Mouse (Mus musculus): ENCODE measurements around the gene 1700001L19Rik. TPM values are rescaled to one million over a fixed set of nuclear protein-coding genes. Genes with fewer than 3 reads are reported as not detected.
"Not testable (repeated sequence)": the region's sequence is repeated elsewhere in the genome, so short reads cannot be mapped to it uniquely, and the experiment has no call there.

Gene 1700001L19Rik
- polyA plus RNA-seq (2016; fragmentation: Nextera tagmentation; extraction: Ambion mirVana), result 0.34 and 0.95 TPM in 2 replicates

DNA sequence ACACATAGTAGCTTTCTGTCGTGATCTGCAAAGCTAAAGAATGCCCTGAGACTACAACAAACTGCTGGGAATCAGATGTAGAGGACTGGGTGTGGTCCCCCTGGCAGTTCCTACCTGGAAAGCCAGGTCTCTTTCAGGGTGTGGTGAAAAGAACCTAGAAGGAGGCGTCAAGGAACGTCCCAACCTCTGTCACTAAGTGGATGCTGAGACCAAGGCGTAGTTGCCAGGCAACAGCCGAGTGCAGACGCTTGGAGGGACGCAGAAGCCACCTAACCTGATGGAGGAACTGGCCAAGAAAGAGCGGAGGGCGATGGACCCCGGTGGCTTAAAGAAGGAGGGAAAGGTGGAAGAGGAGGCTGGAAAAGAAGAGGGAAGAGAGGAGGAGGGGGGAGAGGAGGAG, at the start of gene 1700001L19Rik:
TSS of gene 1700001L19Rik (plus strand) at position 223 of the 400 bp plus-strand sequence.
- no peak for DNase-seq (ENCODE audit: low spot score)
- WGBS, result 10% methylated on average over 10 of the region's 10 CpGs
- H3K4me3 ChIP-seq, result peak within 1 kb of the TSS; percentile 41

GRCm38 (mm10) chr13:68553391-68553790, 43.8 kb upstream of the 1700001L19Rik start:
- H3K4me1 ChIP-seq; H3K27ac ChIP-seq; H3K9me3 ChIP-seq (replicated peaks); H3K27me3 ChIP-seq (ENCODE audit: low read depth, poor library complexity, severe bottlenecking); H3K4me3 ChIP-seq; H3K36me3 ChIP-seq: not testable (repeated sequence)
- WGBS, result 31% methylated on average over 4 of the region's 6 CpGs
- peak; percentile 35 for DNase-seq (ENCODE audit: low spot score)

More for the DNA sequence above, at the start of gene 1700001L19Rik:
- peaks cover 6% of the 10 kb centered on the region; the same call in 1 of the 2 replicates for H3K27me3 ChIP-seq (ENCODE audit: low read depth, poor library complexity, severe bottlenecking)
- H3K9me3 ChIP-seq (replicated peaks), result no peaks in the 10 kb centered on the region
- H3K4me1 ChIP-seq, result peaks cover 10% of the 10 kb centered on the region
- peaks cover 21% of the 10 kb centered on the region for H3K36me3 ChIP-seq
- no peak within 1 kb of the TSS for H3K27ac ChIP-seq

DNA sequence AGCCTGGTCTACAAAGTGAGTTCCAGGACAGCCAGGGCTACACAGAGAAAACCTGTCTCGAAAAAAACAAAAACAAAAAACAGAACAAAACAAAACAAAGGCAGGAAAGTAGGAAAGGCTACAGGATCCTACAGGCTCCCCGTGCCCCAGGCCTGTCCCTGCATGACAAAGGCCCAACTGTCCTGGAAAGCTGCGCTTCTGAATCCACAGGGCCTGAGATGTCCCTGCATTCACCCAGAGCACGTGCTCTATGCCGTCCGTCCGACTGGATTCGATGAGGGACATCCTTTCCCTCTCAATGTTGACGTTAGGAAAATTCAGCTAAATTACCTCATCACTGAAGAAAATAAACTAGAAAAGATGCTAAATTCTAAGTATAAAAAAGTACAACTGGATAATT, 29.1 kb upstream of the 1700001L19Rik start:
- 96% methylated on average over 9 of the region's 9 CpGs for WGBS
- Histone ChIP-seq H3K27me3 (ENCODE audit: low read depth, poor library complexity, severe bottlenecking) (no peaks in the 10 kb centered on the region), H3K36me3 (peaks cover 93% of the 10 kb centered on the region), H3K4me1 (peaks cover 5% of the 10 kb centered on the region), H3K27ac (no peak overlapping the region), H3K9me3 (replicated peaks) (no peaks in the 10 kb centered on the region), H3K4me3 (no peak overlapping the region)
- no peak for DNase-seq (ENCODE audit: low spot score)

GRCm38 (mm10) chr13:68568548-68568947, 28.7 kb upstream of the 1700001L19Rik start:
- no peaks in the 10 kb centered on the region for H3K9me3 ChIP-seq (replicated peaks)
- H3K4me1 ChIP-seq, result peaks cover 10% of the 10 kb centered on the region
- no peak for DNase-seq (ENCODE audit: low spot score)
- H3K27me3 ChIP-seq (ENCODE audit: low read depth, poor library complexity, severe bottlenecking), result no peaks in the 10 kb centered on the region
- H3K27ac ChIP-seq, result no peak overlapping the region
- H3K4me3 ChIP-seq, result no peak overlapping the region
- peaks cover 93% of the 10 kb centered on the region for H3K36me3 ChIP-seq
- WGBS, result 97% methylated on average over 11 of the region's 11 CpGs

DNA sequence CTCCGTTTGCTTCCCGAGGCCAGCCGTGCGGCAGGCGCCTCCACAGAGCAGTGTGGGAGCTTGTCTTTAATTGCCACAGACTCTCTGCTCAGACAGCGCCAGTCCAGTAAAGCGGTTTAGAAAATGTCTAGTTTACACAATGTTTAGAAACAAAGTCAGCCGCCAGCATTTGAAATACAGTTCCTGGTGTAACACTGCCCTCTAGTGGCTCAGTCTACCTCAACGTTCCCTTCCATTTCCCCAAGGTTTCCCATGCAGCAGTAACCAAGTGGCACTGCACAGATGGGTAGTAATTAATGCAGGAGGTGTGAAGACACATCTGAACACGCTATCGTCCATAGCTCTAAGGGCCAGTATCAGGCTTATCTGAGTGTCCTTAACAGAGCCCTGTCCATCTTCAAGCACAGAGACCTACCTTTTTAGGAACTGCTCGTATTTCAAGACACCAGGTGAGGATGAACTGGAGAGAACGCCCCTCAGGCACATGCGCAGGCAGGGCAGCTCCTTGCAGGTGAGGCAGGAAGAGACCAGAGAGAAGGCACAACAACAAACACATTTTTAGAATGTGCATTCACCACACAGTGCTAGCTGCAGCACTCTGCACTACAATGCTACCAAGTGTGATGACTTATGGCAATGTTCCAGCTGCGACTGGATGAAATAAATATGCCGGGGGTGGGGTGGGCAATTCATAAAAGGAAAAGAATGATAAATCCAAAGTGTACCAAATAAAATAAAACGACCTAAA, 27.5 kb upstream of the 1700001L19Rik start:
- 79% methylated on average over 17 of the region's 17 CpGs for WGBS
- Histone ChIP-seq H3K27me3 (ENCODE audit: low read depth, poor library complexity, severe bottlenecking) (no peaks in the 10 kb centered on the region), H3K4me3 (no peak overlapping the region), H3K4me1 (peaks cover 13% of the 10 kb centered on the region), H3K36me3 (peaks cover 88% of the 10 kb centered on the region), H3K9me3 (replicated peaks) (no peaks in the 10 kb centered on the region), H3K27ac (no peak overlapping the region)
- peak; percentile 59 for DNase-seq (ENCODE audit: low spot score)

- no peak for DNase-seq (ENCODE audit: low spot score)
- Histone ChIP-seq H3K4me1 (peaks cover 13% of the 10 kb centered on the region), H3K27me3 (ENCODE audit: low read depth, poor library complexity, severe bottlenecking) (no peaks in the 10 kb centered on the region), H3K4me3 (no peak overlapping the region), H3K27ac (peak overlapping the region; percentile 76), H3K36me3 (peaks cover 88% of the 10 kb centered on the region), H3K9me3 (replicated peaks) (no peaks in the 10 kb centered on the region)
- 89% methylated on average over 19 of the region's 19 CpGs for WGBS
Measured at GRCm38 (mm10) chr13:68572247-68572646, 25.0 kb upstream of the 1700001L19Rik start.

GRCm38 (mm10) chr13:68572966-68573913, 24.0 kb upstream of the 1700001L19Rik start:
- no peak for DNase-seq (ENCODE audit: low spot score)
- Histone ChIP-seq H3K27ac (peak overlapping the region; percentile 76), H3K4me3 (no peak overlapping the region), H3K4me1 (peaks cover 13% of the 10 kb centered on the region), H3K27me3 (ENCODE audit: low read depth, poor library complexity, severe bottlenecking) (no peaks in the 10 kb centered on the region), H3K36me3 (peaks cover 88% of the 10 kb centered on the region), H3K9me3 (replicated peaks) (no peaks in the 10 kb centered on the region)
- 60% methylated on average over 10 of the region's 10 CpGs for WGBS

DNA sequence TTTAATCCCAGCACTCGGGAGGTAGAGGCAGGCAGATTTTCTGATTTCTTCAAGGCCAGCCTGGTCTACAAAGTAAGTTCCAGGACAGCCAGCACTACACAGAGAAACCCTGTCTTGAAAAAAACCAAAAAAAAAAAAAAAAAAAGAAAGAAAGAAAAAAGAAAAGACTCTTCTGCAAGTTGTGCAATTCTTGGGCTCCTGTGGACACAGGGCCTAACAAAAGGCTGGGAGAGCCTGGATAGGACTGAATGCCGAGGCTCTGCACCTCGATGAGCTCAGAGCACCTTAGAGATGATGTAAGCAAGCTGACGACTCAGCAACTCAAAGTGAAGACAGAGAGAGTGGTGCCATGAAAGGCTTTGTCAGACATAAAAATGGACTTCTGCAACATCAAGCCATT, 22.8 kb upstream of the 1700001L19Rik start:
- H3K36me3 ChIP-seq, result peaks cover 89% of the 10 kb centered on the region
- 83% methylated on average over 4 of the region's 4 CpGs for WGBS

DNA sequence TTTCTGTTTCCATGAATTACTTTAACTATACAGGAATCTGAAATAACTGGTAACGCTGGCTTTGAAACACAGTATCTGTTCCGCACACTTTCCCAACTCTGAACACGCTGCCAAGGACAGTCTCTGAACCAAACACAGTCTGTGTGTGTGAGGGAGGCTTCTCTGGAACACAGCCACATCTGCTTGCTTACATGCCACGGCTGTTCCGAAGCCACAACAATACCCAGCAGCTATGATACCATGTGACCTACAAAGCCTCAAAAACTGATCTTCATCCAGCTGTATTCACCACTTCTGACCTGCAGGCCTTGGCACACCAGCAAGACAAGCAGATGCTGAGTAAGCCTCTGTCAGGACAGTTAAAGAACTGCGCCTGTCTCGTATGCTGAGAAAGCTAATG, 19.3 kb upstream of the 1700001L19Rik start:
- Histone ChIP-seq H3K27ac (no peak overlapping the region), H3K36me3 (peaks cover 67% of the 10 kb centered on the region)
- WGBS, result 96% methylated on average over 7 of the region's 7 CpGs

More for the DNA sequence above, 22.8 kb upstream of the 1700001L19Rik start:
- Histone ChIP-seq H3K4me1 (peaks cover 13% of the 10 kb centered on the region), H3K27me3 (ENCODE audit: low read depth, poor library complexity, severe bottlenecking) (no peaks in the 10 kb centered on the region), H3K9me3 (replicated peaks) (no peaks in the 10 kb centered on the region), H3K27ac (no peak overlapping the region), H3K4me3 (no peak overlapping the region)
- DNase-seq (ENCODE audit: low spot score), result no peak

GRCm38 (mm10) chr13:68581086-68581740, 16.0 kb upstream of the 1700001L19Rik start:
- Histone ChIP-seq H3K4me3 (peak overlapping the region; percentile 79), H3K9me3 (replicated peaks) (no peaks in the 10 kb centered on the region), H3K27ac (peak overlapping the region; percentile 92), H3K27me3 (ENCODE audit: low read depth, poor library complexity, severe bottlenecking) (no peaks in the 10 kb centered on the region), H3K36me3 (peaks cover 67% of the 10 kb centered on the region), H3K4me1 (peaks cover 10% of the 10 kb centered on the region)
- DNase-seq (ENCODE audit: low spot score), result no peak
- WGBS, result 29% methylated on average over 14 of the region's 14 CpGs

More for the DNA sequence above, 19.3 kb upstream of the 1700001L19Rik start:
- H3K27me3 ChIP-seq (ENCODE audit: low read depth, poor library complexity, severe bottlenecking), result no peaks in the 10 kb centered on the region
- no peak for DNase-seq (ENCODE audit: low spot score)
- no peaks in the 10 kb centered on the region for H3K9me3 ChIP-seq (replicated peaks)
- no peak overlapping the region for H3K4me3 ChIP-seq
- peaks cover 17% of the 10 kb centered on the region for H3K4me1 ChIP-seq

- peak within 1 kb of the TSS; percentile 92 for H3K27ac ChIP-seq
Measured at GRCm38 (mm10) chr13:68581747-68582516, 15.3 kb upstream of the 1700001L19Rik start, which contains the start of the genes Mtrr and Fastkd3. Gene Mtrr (minus strand): TSS chr13:68582149. Gene Fastkd3 (plus strand): TSS chr13:68582234.

DNA sequence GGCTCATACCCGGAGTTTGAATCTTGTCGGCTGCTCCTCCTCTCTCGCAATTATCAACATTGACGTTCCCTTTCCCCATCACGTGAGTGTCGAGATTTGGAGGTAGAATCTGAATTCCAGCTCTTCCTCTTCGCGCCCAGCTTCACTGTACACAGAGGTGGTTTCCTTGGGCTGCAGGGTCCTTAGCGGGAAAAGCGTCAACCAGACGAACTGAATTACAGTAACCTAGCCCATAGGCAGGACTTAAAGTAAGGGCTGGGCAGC, 14.8 kb upstream of the 1700001L19Rik start:
- 1% methylated on average over 11 of the region's 11 CpGs for WGBS
- peaks cover 67% of the 10 kb centered on the region for H3K36me3 ChIP-seq
- peak overlapping the region; percentile 79 for H3K4me3 ChIP-seq
- peak overlapping the region; percentile 92 for H3K27ac ChIP-seq
- DNase-seq (ENCODE audit: low spot score), result no peak
- no peaks in the 10 kb centered on the region for H3K9me3 ChIP-seq (replicated peaks)
- peaks cover 10% of the 10 kb centered on the region for H3K4me1 ChIP-seq
- no peaks in the 10 kb centered on the region for H3K27me3 ChIP-seq (ENCODE audit: low read depth, poor library complexity, severe bottlenecking)

More at GRCm38 (mm10) chr13:68581747-68582516, 15.3 kb upstream of the 1700001L19Rik start, which contains the start of the genes Mtrr and Fastkd3:
- Histone ChIP-seq H3K27me3 (ENCODE audit: low read depth, poor library complexity, severe bottlenecking) (no peaks in the 10 kb centered on the region), H3K9me3 (replicated peaks) (no peaks in the 10 kb centered on the region), H3K4me3 (peak within 1 kb of the TSS; percentile 79), H3K36me3 (peaks cover 67% of the 10 kb centered on the region), H3K4me1 (peaks cover 10% of the 10 kb centered on the region)
- under 1% methylated on average over 81 of the region's 81 CpGs for WGBS
- peak; percentile 99 for DNase-seq (ENCODE audit: low spot score)

Data from limb, embryonic 10.5 days (tissue).